Mouse (Mus musculus) heart, adult 2 months (tissue): ENCODE measurements around the gene Amhr2.

ENCODE experiments used
- CTCF ChIP-seq: fragments of 200-600 bp; IDR thresholded peaks from 2 replicates; pipeline ENCODE4 v1.8.1; 2022; ENCODE audit warnings: antibody characterized with exemption, mild to moderate bottlenecking, moderate library complexity
- EP300 ChIP-seq: fragments of 200-500 bp; IDR thresholded peaks from 2 replicates; pipeline ENCODE4 v1.6.1; 2011; ENCODE audit warnings: low read depth, low read length, control low read depth; ENCODE audit not compliant: insufficient read depth
- POLR2A ChIP-seq: fragments of 200-500 bp; IDR thresholded peaks from 2 replicates; pipeline ENCODE4 v1.6.1; 2011; ENCODE audit warnings: mild to moderate bottlenecking, low read depth, low read length, control low read depth; ENCODE audit not compliant: insufficient read depth

DNA sequence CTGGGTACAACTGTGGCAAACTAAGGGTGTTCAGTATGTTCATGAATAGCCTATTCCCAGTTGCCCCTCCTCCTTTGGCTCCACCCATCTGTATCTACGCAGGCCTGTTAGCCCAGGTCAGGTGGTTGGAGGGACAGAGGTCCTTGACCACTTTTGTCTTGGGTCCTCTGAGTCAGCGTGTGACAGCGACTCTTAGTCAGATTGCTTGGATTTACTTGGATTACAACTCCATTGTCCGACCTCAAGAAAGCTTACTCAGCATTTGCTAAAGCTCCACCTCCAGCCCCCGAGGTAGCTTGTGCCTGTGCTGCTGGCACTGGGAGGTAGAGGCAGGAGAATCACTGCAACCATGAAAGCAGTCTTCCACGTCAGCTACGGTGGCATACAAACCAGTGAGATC is 5.8 kb downstream of the Amhr2 start:
- TF ChIP-seq CTCF, result no peak
- TF ChIP-seq POLR2A, result no peak
- TF ChIP-seq EP300, result no peak
